Mouse (Mus musculus): ENCODE data around the gene Rtkn.

- TF ChIP-seq GABPA (IDR thresholded peaks at IDR 0.05; ENCODE audit: low read depth, low read length) (no peak), CTCF (IDR thresholded peaks at IDR 0.05 in 2 of 3, conservative IDR thresholded peaks at IDR 0.05 in 1 of 3; ENCODE audit: control insufficient read depth in 1 of 3, insufficient read depth in 1 of 3, low read depth in 2 of 3, low read length in 3 of 3, poor library complexity in 1 of 3, severe bottlenecking in 1 of 3) (no peak), POLR2A (IDR thresholded peaks at IDR 0.05; ENCODE audit: control insufficient read depth in 1 of 2, insufficient read depth in 1 of 2, low read depth in 1 of 2, low read length in 2 of 2, poor library complexity in 1 of 2) (0 out of 4 replicates have a peak, but pooled peaks of 1 of the 2 experiments have one; percentile 26), EP300 (IDR thresholded peaks at IDR 0.05; ENCODE audit: low read depth in 1 of 2, low read length in 2 of 2) (no peak)
Measured at GRCm38 (mm10) chr6:83136291-83136880, 1.1 kb downstream of the Rtkn start.

All from MEL (cell line).